Mouse (Mus musculus) embryonic fibroblast, embryonic 13.5 days (primary cell): Measurements from ENCODE around the gene Pds5a. TPM values are rescaled to one million over a fixed set of nuclear protein-coding genes. Genes with fewer than 3 reads are reported as not detected.
"Not testable (repeated sequence)": the region's sequence is repeated elsewhere in the genome, so short reads cannot be mapped to it uniquely, and the experiment has no call there.

Experiments
- H3K27ac ChIP-seq: 2 replicates; pipeline ENCODE4 v1.5.1; 2012; ENCODE audit warnings: low read length, control low read depth, inconsistent platforms; ENCODE audit not compliant: insufficient read depth
- H3K4me1 ChIP-seq: 2 replicates; pipeline ENCODE4 v1.6.1; 2011; ENCODE audit warnings: low read length; ENCODE audit not compliant: control insufficient read depth, insufficient read depth
- H3K4me3 ChIP-seq: 2 replicates; pipeline ENCODE4 v1.5.1; 2011; ENCODE audit warnings: mild to moderate bottlenecking, control low read depth, low read length; ENCODE audit not compliant: insufficient read depth
- CTCF ChIP-seq: IDR thresholded peaks from 2 replicates; pipeline ENCODE4 v1.5.1; 2011; ENCODE audit warnings: mild to moderate bottlenecking, control low read depth, low read length, moderate library complexity, borderline replicate concordance; ENCODE audit not compliant: insufficient read depth
- POLR2A ChIP-seq: IDR thresholded peaks from 2 replicates; pipeline ENCODE4 v1.6.1; 2011; ENCODE audit warnings: low read depth, mild to moderate bottlenecking, control low read depth, low read length, moderate library complexity
- polyA plus RNA-seq: library from polyadenylated mRNA; stranded (reverse); fragments of >200 nt; gene quantifications from 2 replicates; pipeline ENCODE4 v1.2.4, GENCODE M21; 2011; ENCODE audit warnings: low read depth; ENCODE audit not compliant: missing spikeins, insufficient read length

Pds5a gene
- polyA plus RNA-seq: 203 and 225 TPM in 2 replicates

DNA sequence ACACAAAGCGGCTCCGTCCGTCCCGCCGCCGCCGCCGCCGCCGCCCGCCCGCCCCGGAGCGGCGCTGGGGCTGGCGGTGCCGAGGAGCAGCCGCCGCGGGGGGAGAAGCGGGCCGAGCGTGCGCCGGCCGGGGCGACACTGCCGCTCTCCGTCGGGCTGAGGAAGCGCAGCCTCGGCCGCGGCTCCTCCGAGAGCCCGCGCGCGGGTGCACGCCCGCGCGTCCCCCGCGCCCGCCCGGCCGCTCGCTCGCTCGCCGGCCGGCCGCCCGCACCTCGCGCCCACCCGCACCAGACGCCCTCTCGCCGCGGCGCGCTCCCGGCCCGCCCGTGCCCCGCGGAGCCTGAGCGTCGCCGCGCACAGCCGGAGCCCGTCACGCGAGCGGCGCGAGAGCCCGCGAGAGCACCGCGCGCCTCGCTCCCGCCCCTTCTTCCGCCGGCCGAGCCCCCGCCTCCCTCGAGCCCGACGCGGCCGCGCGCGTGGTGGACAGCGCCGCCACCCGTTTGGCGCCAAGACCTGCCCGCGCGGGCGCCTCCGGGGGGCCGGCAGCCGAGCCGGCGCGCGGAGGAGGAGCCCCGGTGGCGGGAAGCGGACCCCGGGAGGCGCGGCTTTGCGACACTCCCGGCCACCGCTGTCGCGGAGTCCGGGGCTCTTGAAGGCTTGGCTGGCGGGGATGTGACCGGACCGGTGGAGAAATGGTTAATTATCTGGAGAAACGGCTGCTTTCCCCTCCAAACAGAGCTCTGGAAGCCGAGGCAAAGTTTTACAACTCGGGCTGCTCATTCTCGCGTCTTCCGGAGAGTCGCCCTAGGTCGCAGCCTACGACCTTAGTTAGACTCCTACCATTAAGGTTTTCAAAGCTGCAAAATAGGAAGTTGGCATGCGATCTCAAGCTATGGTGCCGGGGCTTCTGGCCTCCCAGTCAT is at the start of gene Pds5a:
Gene Pds5a (minus strand): TSS at position 438 of the 923 bp plus-strand sequence.
- Histone ChIP-seq H3K27ac (peak within 1 kb of the TSS; percentile 93), H3K4me3 (peak within 1 kb of the TSS; percentile 99), H3K4me1 (peaks cover 9% of the 10 kb centered on the region)
- TF ChIP-seq POLR2A: no peak; the same call in none of the 2 replicates
- 0 out of 2 replicates have a peak, but pooled peaks have one; percentile 18 for TF ChIP-seq CTCF

DNA sequence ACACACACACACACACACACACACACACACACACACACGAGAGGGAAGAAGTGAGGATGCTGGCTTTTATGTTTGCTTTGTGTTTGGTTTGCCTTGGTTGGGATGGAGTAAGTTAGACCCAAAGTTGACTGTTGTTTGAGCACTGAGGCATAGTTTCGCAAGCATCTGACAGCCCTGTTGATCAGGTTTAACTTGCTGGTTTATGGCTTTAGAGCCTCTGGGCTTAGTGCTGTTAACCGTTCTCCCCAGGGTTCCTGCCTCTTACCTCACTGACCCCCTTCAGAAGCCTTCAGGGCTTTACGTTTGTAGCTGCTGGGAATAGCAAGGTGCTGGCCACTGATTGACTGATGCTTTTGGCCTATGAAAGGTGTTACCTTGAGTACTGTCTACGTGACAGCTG is 48.8 kb upstream of the Pds5a start:
- TF ChIP-seq POLR2A: no peak
- TF ChIP-seq CTCF: no peak
- H3K4me1 ChIP-seq: no peaks in the 10 kb centered on the region
- no peak overlapping the region for H3K27ac ChIP-seq
- no peak overlapping the region for H3K4me3 ChIP-seq

DNA sequence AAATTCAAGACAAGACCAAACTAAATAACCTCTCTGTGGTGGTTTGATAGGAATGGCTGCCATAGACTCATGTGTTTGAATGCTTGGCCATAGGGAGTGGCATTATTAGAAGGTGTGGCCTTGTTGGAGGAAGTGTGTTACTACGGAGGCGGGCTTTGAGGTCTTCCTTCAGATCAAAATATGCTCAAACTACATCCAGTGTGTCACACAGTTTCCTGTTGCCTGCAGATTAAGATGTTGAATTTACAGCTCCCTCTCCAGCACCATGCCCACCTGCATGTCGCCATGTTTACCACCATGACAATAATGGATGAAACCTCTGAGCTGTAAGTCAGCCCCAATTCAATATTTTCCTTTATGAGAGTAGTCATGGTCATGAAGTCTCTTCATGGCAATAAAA is 41.3 kb upstream of the Pds5a start:
- no peak for TF ChIP-seq CTCF
- no peak for TF ChIP-seq POLR2A
- Histone ChIP-seq H3K27ac (no peak overlapping the region), H3K4me3 (no peak overlapping the region), H3K4me1 (no peaks in the 10 kb centered on the region)

DNA sequence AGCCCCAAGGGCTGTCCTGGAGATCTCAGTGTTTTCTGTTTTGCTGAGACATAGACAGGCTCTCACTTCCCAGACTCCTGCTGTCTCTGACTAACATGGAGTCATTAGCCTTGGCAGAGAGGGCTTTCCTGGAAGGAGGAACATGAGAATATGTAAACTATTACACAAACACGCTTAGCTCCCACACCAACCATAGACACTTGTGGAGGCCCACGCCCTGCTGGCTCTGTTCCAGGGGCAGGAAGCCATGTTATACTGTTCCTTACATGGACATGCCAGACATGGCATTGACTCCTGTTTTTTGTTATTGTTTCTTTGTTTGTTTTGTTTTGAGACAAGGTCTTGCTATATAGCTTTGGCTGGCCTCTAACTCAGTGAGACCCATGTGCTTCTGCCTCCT is 37.5 kb upstream of the Pds5a start:
- no peaks in the 10 kb centered on the region for H3K4me1 ChIP-seq
- no peak overlapping the region for H3K4me3 ChIP-seq
- H3K27ac ChIP-seq: no peak overlapping the region
- no peak for TF ChIP-seq POLR2A
- TF ChIP-seq CTCF: no peak

DNA sequence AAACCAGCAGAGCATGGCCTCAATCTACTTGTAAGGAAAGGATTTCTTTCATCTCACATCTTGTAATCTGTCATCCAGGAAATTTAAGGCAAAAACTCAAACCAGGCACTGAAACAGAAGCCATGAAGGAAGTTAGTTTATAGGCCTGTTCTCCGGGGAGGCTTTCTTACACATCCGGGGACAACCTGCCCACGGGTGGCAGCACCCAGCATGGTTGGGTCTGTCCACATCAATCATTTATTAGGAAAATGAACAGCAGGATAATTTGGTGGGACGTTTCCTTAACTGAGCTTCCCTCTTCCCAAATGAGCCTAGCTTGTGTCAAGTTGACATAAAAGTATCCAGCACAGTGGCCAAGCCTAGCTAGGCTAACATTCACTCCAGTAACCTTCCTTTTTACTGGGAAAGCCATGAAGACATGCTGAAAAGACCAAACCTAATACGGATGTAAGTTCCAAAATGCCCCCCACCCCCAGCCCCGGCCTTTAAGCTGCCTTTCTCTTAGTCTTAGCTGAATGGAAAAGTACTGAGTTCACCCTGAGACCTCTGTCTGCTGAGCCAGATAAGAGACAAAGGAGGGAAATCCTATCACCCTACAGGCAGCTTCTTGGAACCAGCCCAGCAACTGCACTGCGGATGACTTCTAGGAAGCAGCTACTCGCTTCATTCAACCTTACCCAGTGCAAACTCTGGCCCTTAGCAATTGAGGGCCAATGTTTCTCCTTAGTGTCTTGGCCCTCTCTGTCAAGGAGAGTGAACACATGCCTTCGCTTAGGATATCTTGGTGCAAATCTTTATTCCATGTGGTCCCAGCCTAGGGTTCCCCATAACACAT is 33.3 kb upstream of the Pds5a start:
- no peak overlapping the region for H3K4me3 ChIP-seq
- TF ChIP-seq POLR2A (no peak), CTCF (no peak)
- H3K27ac ChIP-seq: no peak overlapping the region
- H3K4me1 ChIP-seq: no peaks in the 10 kb centered on the region

DNA sequence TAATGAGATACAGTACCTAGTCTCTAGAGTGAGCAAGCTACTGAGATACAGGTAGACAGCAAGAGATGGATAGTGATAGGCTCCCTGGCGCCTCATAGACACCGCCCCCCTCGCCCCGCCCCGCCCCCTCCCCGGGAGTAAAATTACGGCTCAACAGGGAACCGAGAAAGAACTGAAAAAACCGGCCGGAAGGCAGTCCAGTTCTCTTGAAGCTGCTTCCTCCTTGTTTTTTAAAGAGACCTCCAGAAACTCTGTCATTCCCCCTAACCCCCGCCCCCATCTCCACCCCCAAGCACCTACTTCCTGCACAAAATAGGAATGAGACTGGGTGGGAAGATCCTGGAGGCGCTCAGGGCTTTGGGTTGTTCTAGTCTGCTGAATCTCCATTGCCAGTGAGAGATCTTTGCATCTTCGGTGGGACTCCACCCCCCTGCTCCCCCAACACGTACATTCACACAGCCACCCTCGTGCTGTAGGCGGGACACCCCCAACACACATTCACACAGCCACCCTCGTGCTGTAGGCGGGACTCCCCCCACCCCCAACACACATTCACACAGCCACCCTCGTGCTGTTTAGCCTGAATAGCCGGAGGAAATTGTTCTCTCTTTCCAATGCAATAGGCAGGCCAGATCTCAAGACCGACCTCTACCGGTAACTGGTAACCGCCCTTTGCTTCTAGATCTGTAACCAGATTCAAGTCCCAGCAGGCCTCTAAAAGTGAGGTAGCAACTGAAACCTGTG is 26.4 kb upstream of the Pds5a start:
- peak overlapping the region; percentile 23 for H3K4me3 ChIP-seq
- TF ChIP-seq POLR2A (peak; percentile 39; the same call in 1 of the 2 replicates), CTCF (no peak)
- no peaks in the 10 kb centered on the region for H3K4me1 ChIP-seq
- H3K27ac ChIP-seq: peak overlapping the region; percentile 62

DNA sequence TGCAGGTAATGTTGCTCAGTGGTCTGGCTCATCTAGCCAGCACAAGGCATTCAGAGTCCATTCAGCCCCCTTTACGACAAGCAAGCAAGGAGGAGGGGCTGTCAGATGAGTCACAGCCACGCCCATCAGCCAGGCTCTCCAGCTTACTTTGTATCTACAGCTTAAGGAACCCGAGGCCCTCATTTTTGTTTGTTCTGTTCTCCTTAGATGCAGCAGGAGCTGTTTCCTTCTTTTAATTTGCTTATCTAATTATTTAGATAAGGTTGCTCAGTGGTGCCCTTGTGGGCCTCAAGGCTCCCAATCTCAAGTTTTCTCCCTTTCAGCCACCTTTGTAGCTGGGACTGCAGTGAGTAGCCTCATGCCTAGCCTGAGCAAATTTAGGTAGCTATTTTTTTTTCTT is 20.3 kb upstream of the Pds5a start:
- H3K4me1 ChIP-seq: no peaks in the 10 kb centered on the region

DNA sequence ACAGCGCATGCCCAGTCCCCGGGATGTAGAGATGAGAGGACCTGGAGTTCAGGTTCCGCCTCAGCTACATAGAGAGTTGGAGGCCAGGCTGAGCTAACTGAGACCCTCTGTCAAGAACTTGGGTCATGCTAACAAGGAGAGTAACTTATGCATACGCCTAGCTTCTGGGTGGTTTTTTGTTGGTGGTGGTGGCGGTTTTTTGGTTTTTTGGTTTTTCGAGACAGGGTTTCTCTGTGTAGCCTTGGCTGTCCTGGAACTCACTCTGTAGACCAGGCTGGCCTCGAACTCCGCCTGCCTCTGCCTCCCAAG is 19.8 kb upstream of the Pds5a start:
- not testable (repeated sequence) for H3K4me1 ChIP-seq, H3K27ac ChIP-seq, H3K4me3 ChIP-seq

More for the DNA sequence above, 20.3 kb upstream of the Pds5a start:
- Histone ChIP-seq H3K4me3 (no peak overlapping the region), H3K27ac (no peak overlapping the region)
- TF ChIP-seq POLR2A: no peak
- TF ChIP-seq CTCF: no peak

DNA sequence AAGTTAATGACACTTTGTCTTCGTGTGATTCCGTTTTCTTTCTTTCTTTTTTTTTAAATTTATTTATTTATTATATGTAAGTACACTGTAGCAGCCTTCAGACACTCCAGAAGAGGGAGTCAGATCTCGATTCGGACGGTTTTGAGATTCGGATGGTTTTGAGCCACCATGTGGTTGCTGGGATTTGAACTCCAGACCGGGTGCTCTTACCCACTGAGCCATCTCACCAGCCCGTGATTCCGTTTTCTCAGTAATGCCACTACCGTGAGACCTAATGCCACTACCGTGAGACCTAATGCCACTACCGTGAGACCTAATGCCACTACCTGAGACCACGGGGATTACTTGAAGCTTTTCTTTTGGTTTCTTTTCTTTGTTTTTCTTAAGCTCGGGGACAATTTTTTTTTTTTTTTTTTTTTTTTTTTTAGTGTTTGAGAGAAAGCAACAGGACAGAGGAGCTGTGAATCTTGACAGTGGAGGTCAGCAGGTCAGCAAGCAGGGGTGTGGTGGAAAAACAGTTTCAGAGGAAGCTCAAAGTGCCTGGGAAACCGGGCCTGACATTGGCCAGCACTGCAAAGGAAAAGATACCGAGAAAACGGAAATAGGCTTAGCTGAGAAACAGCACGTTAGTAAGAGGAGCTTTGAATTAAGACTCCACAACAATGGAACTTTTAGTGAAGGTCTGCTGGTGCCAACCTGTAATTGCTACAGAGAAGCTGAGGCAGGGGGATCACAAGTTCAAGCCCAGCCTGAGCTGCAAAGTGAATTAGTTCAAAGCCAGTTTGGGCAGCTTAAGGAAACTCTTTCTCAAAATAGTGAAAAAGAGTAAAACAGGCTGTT is 19.2 kb upstream of the Pds5a start:
- Histone ChIP-seq H3K4me3 (no peak overlapping the region), H3K27ac (no peak overlapping the region), H3K4me1 (no peaks in the 10 kb centered on the region)
- TF ChIP-seq CTCF (no peak), POLR2A (no peak)
